Mouse (Mus musculus): ENCODE data around the gene Gm17428.

DNA sequence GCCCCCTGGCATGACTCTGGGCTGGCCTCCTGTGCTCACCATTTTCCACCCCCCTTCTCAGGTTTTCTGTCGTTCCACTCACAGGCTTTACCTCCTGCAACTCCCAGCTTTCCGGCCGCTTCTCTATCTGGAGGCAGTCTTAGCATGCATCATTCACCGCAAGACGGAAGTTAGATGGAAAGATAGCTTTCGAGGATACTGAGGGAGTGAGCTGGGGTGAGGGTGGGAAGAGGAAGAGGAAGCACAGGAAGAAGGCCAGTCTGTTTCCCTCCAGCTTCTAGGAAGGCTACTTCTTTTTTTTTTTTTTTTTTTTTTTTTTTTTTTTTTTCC, 39.9 kb upstream of the Gm17428 start:
- no peak for TF ChIP-seq EP300 (IDR thresholded peaks at IDR 0.05; ENCODE audit: low read length)
- no peak for TF ChIP-seq MXI1 (IDR thresholded peaks at IDR 0.05; ENCODE audit: low read depth, low read length)
- TF ChIP-seq JUN (IDR thresholded peaks at IDR 0.05; ENCODE audit: insufficient read depth, low read depth, low read length), result no peak
- TF ChIP-seq CTCF (conservative IDR thresholded peaks at IDR 0.05 in 1 of 2, IDR thresholded peaks at IDR 0.05 in 1 of 2; ENCODE audit: low read depth in 2 of 2, low read length in 2 of 2), result no peak
- TF ChIP-seq ZNF384 (IDR thresholded peaks at IDR 0.05; ENCODE audit: low read depth, low read length), result no peak
- TF ChIP-seq CHD2 (IDR thresholded peaks at IDR 0.05; ENCODE audit: low read length), result no peak
- TF ChIP-seq POLR2A (IDR thresholded peaks at IDR 0.05; ENCODE audit: low read depth, low read length), result no peak
- no peak for TF ChIP-seq BHLHE40 (IDR thresholded peaks at IDR 0.05; ENCODE audit: low read depth, low read length)
- no peak for TF ChIP-seq UBTF (IDR thresholded peaks at IDR 0.05; ENCODE audit: low read depth, low read length)
- no peak for TF ChIP-seq MYC (IDR thresholded peaks at IDR 0.05; ENCODE audit: low read depth, low read length)
- no peak for TF ChIP-seq HCFC1 (IDR thresholded peaks at IDR 0.05; ENCODE audit: low read depth, low read length)
- no peak for TF ChIP-seq TCF12 (IDR thresholded peaks at IDR 0.05; ENCODE audit: low read depth, low read length)
- no peak for TF ChIP-seq ZC3H11A (IDR thresholded peaks at IDR 0.05; ENCODE audit: low read depth, low read length)

Data from CH12.LX (cell line).